8 mouse cellular contexts compared by ENCODE assay signal in genomic region chr13:69534334-69534653, GRCm38 (mm10). TPM values are rescaled to one million over a fixed set of nuclear protein-coding genes. Genes with fewer than 3 reads are reported as not detected.
DNase-seq lines count a peak whose midpoint lies in the region; ATAC-seq lines count a peak whose summit lies in the region.

Gene Tent4a (minus strand): TSS chr13:69534617.

- H3K4me1 ChIP-seq in kidney, embryonic 15.5 days = peaks cover 44% of the 10 kb centered on the region
- H3K4me1 ChIP-seq in midbrain, embryonic 14.5 days (ENCODE audit: control insufficient read depth, insufficient read depth, low read length) = peaks cover 42% of the 10 kb centered on the region

- H3K4me2 ChIP-seq in kidney, embryonic 15.5 days = peak within 1 kb of the TSS; percentile 95
- H3K4me2 ChIP-seq in midbrain, embryonic 14.5 days (ENCODE audit: low read length) = peak within 1 kb of the TSS; percentile 95

- ATAC-seq in kidney, embryonic 15.5 days (replicated peaks; ENCODE audit: low FRiP score) = peak; percentile 89
- peak; percentile 86 for ATAC-seq in midbrain, embryonic 14.5 days (ENCODE audit: low FRiP score, low TSS enrichment)

- DNase-seq in kidney, adult 9 months = no peak
- no peak for DNase-seq in adrenal gland, adult 8-10 months
- no peak for DNase-seq in gonadal fat pad, adult 2 months (ENCODE audit: low read depth)
- DNase-seq in layer of hippocampus, postnatal 14 days (ENCODE audit: low spot score in 2 of 2) = no peak
- no peak for DNase-seq in midbrain, embryonic 14.5 days
- DNase-seq in thymus, postnatal 4 days = no peak
- DNase-seq in kidney, postnatal 25 days = no peak

- no peaks in the 10 kb centered on the region for H3K27me3 ChIP-seq in kidney, embryonic 15.5 days
- no peaks in the 10 kb centered on the region for H3K27me3 ChIP-seq in midbrain, embryonic 14.5 days (ENCODE audit: control insufficient read depth, insufficient read depth, low read length)

- under 1% methylated on average over 36 of the region's 57 CpGs for WGBS in kidney, embryonic 15.5 days
- WGBS in midbrain, embryonic 14.5 days = 0% methylated on average over 14 of the region's 57 CpGs

- peak within 1 kb of the TSS; percentile 96 for H3K27ac ChIP-seq in kidney, embryonic 15.5 days
- H3K27ac ChIP-seq in midbrain, embryonic 14.5 days (replicated peaks; ENCODE audit: low read depth, low read length) = peak within 1 kb of the TSS; percentile 96

- H3K4me3 ChIP-seq in kidney, embryonic 15.5 days (replicated peaks) = peak within 1 kb of the TSS; percentile 79
- peak within 1 kb of the TSS; percentile 90 for H3K4me3 ChIP-seq in midbrain, embryonic 14.5 days (replicated peaks; ENCODE audit: low read depth, low read length)

- H3K36me3 ChIP-seq in kidney, embryonic 15.5 days = peaks cover 12% of the 10 kb centered on the region
- H3K36me3 ChIP-seq in midbrain, embryonic 14.5 days (ENCODE audit: control insufficient read depth, insufficient read depth, low read length) = no peaks in the 10 kb centered on the region

- H3K9ac ChIP-seq in kidney, embryonic 15.5 days = peak within 1 kb of the TSS; percentile 90
- H3K9ac ChIP-seq in midbrain, embryonic 14.5 days (replicated peaks; ENCODE audit: low read length) = peak within 1 kb of the TSS; percentile 88

- no peaks in the 10 kb centered on the region for H3K9me3 ChIP-seq in kidney, embryonic 15.5 days (replicated peaks)
- no peaks in the 10 kb centered on the region for H3K9me3 ChIP-seq in midbrain, embryonic 14.5 days (ENCODE audit: control insufficient read depth, low read length)

RNA-seq across cellular contexts. Expression of gene Tent4a, which starts in this region (rescaled TPM):
- polyA plus RNA-seq in kidney, embryonic 15.5 days (2015; fragmentation: Nextera tagmentation; extraction: Ambion mirVana) = 5.1 and 5.5 TPM in 2 replicates
- 10 to 100 TPM; 22.6 to 24.5 (median 23.7) TPM for total RNA-seq in adrenal gland, adult 8-10 months (2022)
- 11.0 and 11.9 TPM in 2 replicates for polyA plus RNA-seq in gonadal fat pad, adult 2 months (2012; rRNA removed)
- total RNA-seq in layer of hippocampus, postnatal 14 days (2021) = 10 to 100 TPM; 38.0 to 38.2 TPM
- polyA plus RNA-seq in midbrain, embryonic 14.5 days (2014; fragmentation: Nextera tagmentation; extraction: Ambion mirVana) = 11.5 TPM in 2 replicates
